Mouse (Mus musculus): ENCODE measurements around the gene Tprg. TPM values are rescaled to one million over a fixed set of nuclear protein-coding genes. Genes with fewer than 3 reads are reported as not detected.

Tprg gene
- polyA plus RNA-seq, 1 experiment from 2014 or later: not detected

GRCm38 (mm10) chr16:25369984-25370412, 83.4 kb downstream of the Tprg start:
- peaks cover 4% of the 10 kb centered on the region; the same call in 1 of the 2 replicates for H3K4me1 ChIP-seq
- DNase-seq (ENCODE audit: low spot score): no peak
- WGBS: 19% methylated on average over 5 of the region's 5 CpGs
- no peak overlapping the region for H3K27ac ChIP-seq
- no peak overlapping the region for H3K4me3 ChIP-seq
- no peaks in the 10 kb centered on the region for H3K9me3 ChIP-seq (replicated peaks)
- H3K27me3 ChIP-seq (ENCODE audit: low read depth, poor library complexity, severe bottlenecking): no peaks in the 10 kb centered on the region
- H3K36me3 ChIP-seq: no peaks in the 10 kb centered on the region

- H3K4me3 ChIP-seq: no peak overlapping the region
- H3K36me3 ChIP-seq: no peaks in the 10 kb centered on the region
- H3K27ac ChIP-seq: no peak overlapping the region
- no peaks in the 10 kb centered on the region for H3K9me3 ChIP-seq (replicated peaks)
- WGBS: 90% methylated on average over 4 of the region's 4 CpGs
- no peak for DNase-seq (ENCODE audit: low spot score)
- H3K27me3 ChIP-seq (ENCODE audit: low read depth, poor library complexity, severe bottlenecking): no peaks in the 10 kb centered on the region
- peaks cover 4% of the 10 kb centered on the region for H3K4me1 ChIP-seq
Measured at GRCm38 (mm10) chr16:25374121-25374520, 87.5 kb downstream of the Tprg start.

- no peaks in the 10 kb centered on the region for H3K9me3 ChIP-seq (replicated peaks)
- no peaks in the 10 kb centered on the region for H3K27me3 ChIP-seq (ENCODE audit: low read depth, poor library complexity, severe bottlenecking)
- no peak overlapping the region for H3K4me3 ChIP-seq
- no peak overlapping the region for H3K27ac ChIP-seq
- DNase-seq (ENCODE audit: low spot score): peak; percentile 40
- peaks cover 4% of the 10 kb centered on the region for H3K4me1 ChIP-seq
- WGBS: 70% methylated on average over 5 of the region's 5 CpGs
- no peaks in the 10 kb centered on the region for H3K36me3 ChIP-seq
Measured at GRCm38 (mm10) chr16:25374775-25375174, 88.2 kb downstream of the Tprg start.

- Histone ChIP-seq H3K4me1 (no peaks in the 10 kb centered on the region; the same call in 1 of the 2 replicates), H3K27me3 (ENCODE audit: low read depth, poor library complexity, severe bottlenecking) (no peaks in the 10 kb centered on the region), H3K36me3 (no peaks in the 10 kb centered on the region), H3K27ac (no peak overlapping the region), H3K4me3 (no peak overlapping the region), H3K9me3 (replicated peaks) (no peaks in the 10 kb centered on the region)
- DNase-seq (ENCODE audit: low spot score): peak; percentile 75
- 47% methylated on average over 14 of the region's 14 CpGs for WGBS
Measured at GRCm38 (mm10) chr16:25376720-25377373, 90.2 kb downstream of the Tprg start.

GRCm38 (mm10) chr16:25377695-25378094, 91.1 kb downstream of the Tprg start:
- H3K9me3 ChIP-seq (replicated peaks): no peaks in the 10 kb centered on the region
- no peak overlapping the region for H3K27ac ChIP-seq
- DNase-seq (ENCODE audit: low spot score): no peak
- WGBS: 88% methylated on average over 4 of the region's 4 CpGs
- no peaks in the 10 kb centered on the region for H3K27me3 ChIP-seq (ENCODE audit: low read depth, poor library complexity, severe bottlenecking)
- H3K4me1 ChIP-seq: no peaks in the 10 kb centered on the region; the same call in 1 of the 2 replicates
- no peaks in the 10 kb centered on the region for H3K36me3 ChIP-seq
- H3K4me3 ChIP-seq: no peak overlapping the region

- H3K4me1 ChIP-seq: no peaks in the 10 kb centered on the region
- H3K27ac ChIP-seq: no peak overlapping the region
- 83% methylated on average over 6 of the region's 6 CpGs for WGBS
- no peaks in the 10 kb centered on the region for H3K36me3 ChIP-seq
- H3K9me3 ChIP-seq (replicated peaks): no peaks in the 10 kb centered on the region
- H3K27me3 ChIP-seq (ENCODE audit: low read depth, poor library complexity, severe bottlenecking): no peaks in the 10 kb centered on the region
- no peak for DNase-seq (ENCODE audit: low spot score)
- no peak overlapping the region for H3K4me3 ChIP-seq
Measured at GRCm38 (mm10) chr16:25385498-25386192, 99.0 kb downstream of the Tprg start.

GRCm38 (mm10) chr16:25394676-25395075, 108.1 kb downstream of the Tprg start:
- WGBS: 76% methylated on average over 1 of the region's 1 CpGs
- H3K9me3 ChIP-seq (replicated peaks): no peaks in the 10 kb centered on the region
- no peaks in the 10 kb centered on the region for H3K36me3 ChIP-seq
- DNase-seq (ENCODE audit: low spot score): no peak
- no peaks in the 10 kb centered on the region for H3K27me3 ChIP-seq (ENCODE audit: low read depth, poor library complexity, severe bottlenecking)
- H3K27ac ChIP-seq: no peak overlapping the region
- H3K4me3 ChIP-seq: no peak overlapping the region
- no peaks in the 10 kb centered on the region for H3K4me1 ChIP-seq

- WGBS: 83% methylated on average over 6 of the region's 6 CpGs
- H3K27me3 ChIP-seq (ENCODE audit: low read depth, poor library complexity, severe bottlenecking): no peaks in the 10 kb centered on the region
- no peaks in the 10 kb centered on the region for H3K36me3 ChIP-seq
- no peaks in the 10 kb centered on the region for H3K9me3 ChIP-seq (replicated peaks)
- DNase-seq (ENCODE audit: low spot score): no peak
- H3K4me1 ChIP-seq: peaks cover 13% of the 10 kb centered on the region
- no peak overlapping the region for H3K27ac ChIP-seq
- H3K4me3 ChIP-seq: no peak overlapping the region
Measured at GRCm38 (mm10) chr16:25404156-25404555, 117.5 kb downstream of the Tprg start.

- DNase-seq (ENCODE audit: low spot score): no peak
- Histone ChIP-seq H3K27me3 (ENCODE audit: low read depth, poor library complexity, severe bottlenecking) (no peaks in the 10 kb centered on the region), H3K36me3 (no peaks in the 10 kb centered on the region), H3K9me3 (replicated peaks) (no peaks in the 10 kb centered on the region), H3K4me1 (peaks cover 13% of the 10 kb centered on the region), H3K4me3 (no peak overlapping the region), H3K27ac (peak overlapping the region; percentile 66)
- 56% methylated on average over 8 of the region's 8 CpGs for WGBS
Measured at GRCm38 (mm10) chr16:25407204-25407886, 120.7 kb downstream of the Tprg start.

- Histone ChIP-seq H3K36me3 (no peaks in the 10 kb centered on the region), H3K4me1 (peaks cover 13% of the 10 kb centered on the region), H3K4me3 (no peak overlapping the region), H3K27ac (peak overlapping the region; percentile 66; the same call in 1 of the 2 replicates), H3K27me3 (ENCODE audit: low read depth, poor library complexity, severe bottlenecking) (no peaks in the 10 kb centered on the region), H3K9me3 (replicated peaks) (no peaks in the 10 kb centered on the region)
- 79% methylated on average over 6 of the region's 6 CpGs for WGBS
- no peak for DNase-seq (ENCODE audit: low spot score)
Measured at GRCm38 (mm10) chr16:25408032-25408431, 121.4 kb downstream of the Tprg start.

- H3K27ac ChIP-seq: no peak overlapping the region
- 74% methylated on average over 3 of the region's 3 CpGs for WGBS
- DNase-seq (ENCODE audit: low spot score): no peak
- no peaks in the 10 kb centered on the region for H3K27me3 ChIP-seq (ENCODE audit: low read depth, poor library complexity, severe bottlenecking)
- peaks cover 17% of the 10 kb centered on the region for H3K4me1 ChIP-seq
- no peaks in the 10 kb centered on the region for H3K9me3 ChIP-seq (replicated peaks)
- no peak overlapping the region for H3K4me3 ChIP-seq
- no peaks in the 10 kb centered on the region for H3K36me3 ChIP-seq
Measured at GRCm38 (mm10) chr16:25411307-25411706, 124.7 kb downstream of the Tprg start.

GRCm38 (mm10) chr16:25413885-25414284, 127.3 kb downstream of the Tprg start:
- Histone ChIP-seq H3K36me3 (no peaks in the 10 kb centered on the region), H3K4me3 (no peak overlapping the region), H3K9me3 (replicated peaks) (no peaks in the 10 kb centered on the region), H3K27me3 (ENCODE audit: low read depth, poor library complexity, severe bottlenecking) (no peaks in the 10 kb centered on the region), H3K27ac (no peak overlapping the region), H3K4me1 (peaks cover 15% of the 10 kb centered on the region)
- 69% methylated on average over 1 of the region's 1 CpGs for WGBS
- DNase-seq (ENCODE audit: low spot score): no peak

- no peak overlapping the region for H3K27ac ChIP-seq
- no peaks in the 10 kb centered on the region for H3K36me3 ChIP-seq
- H3K9me3 ChIP-seq (replicated peaks): no peaks in the 10 kb centered on the region
- H3K4me1 ChIP-seq: peaks cover 15% of the 10 kb centered on the region
- no peak for DNase-seq (ENCODE audit: low spot score)
- no peak overlapping the region for H3K4me3 ChIP-seq
- H3K27me3 ChIP-seq (ENCODE audit: low read depth, poor library complexity, severe bottlenecking): no peaks in the 10 kb centered on the region
Measured at GRCm38 (mm10) chr16:25415186-25415585, 128.6 kb downstream of the Tprg start.

All from limb, embryonic 10.5 days (tissue).